9 mouse cellular contexts compared by ENCODE assay signal in the genomic region with DNA sequence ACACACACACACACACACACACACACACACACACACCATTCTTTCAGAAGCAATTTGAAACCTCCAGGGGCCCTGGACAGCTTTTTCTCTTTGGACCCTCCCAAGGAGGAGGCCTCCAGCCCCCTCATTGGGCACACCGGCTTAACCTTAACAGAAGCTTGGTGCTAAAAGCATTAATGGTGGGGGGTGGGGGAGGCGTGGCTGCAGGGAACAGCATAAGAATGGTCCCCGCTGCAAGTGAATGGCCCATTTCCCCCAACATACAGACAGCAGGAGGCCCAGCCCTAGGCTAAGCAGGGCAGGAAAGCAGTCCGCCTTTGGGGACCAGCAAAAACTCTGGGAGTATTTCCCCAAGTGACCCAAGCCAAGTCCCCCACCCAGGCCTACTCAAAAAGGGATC. TPM values are rescaled to one million over a fixed set of nuclear protein-coding genes. Genes with fewer than 3 reads are reported as not detected.
DNase-seq lines count a peak whose midpoint lies in the region; ATAC-seq and TF ChIP-seq lines count a peak whose summit lies in the region.
"Had no signal": no experiment of that assay in that cellular context is flagged by ENCODE, and none has a peak within 500 bp of the region (broad histone marks: within the 10 kb centered on the region; RNA-seq: fewer than 3 reads in every experiment).

No protein-coding gene starts in this region.

- peak overlapping the region; percentile 96; the same call in 1 of the 2 replicates for H3K4me2 ChIP-seq in kidney, embryonic 15.5 days
- H3K4me2 ChIP-seq in liver, postnatal 0 days (ENCODE audit: low read depth, low read length): no peak overlapping the region

- no peaks in the 10 kb centered on the region for H3K9me3 ChIP-seq in kidney, embryonic 15.5 days (replicated peaks)
- H3K9me3 ChIP-seq in ES-Bruce4 (replicated peaks; ENCODE audit: control insufficient read depth, insufficient read depth, low read length, poor library complexity, severe bottlenecking): no peaks in the 10 kb centered on the region
- no peaks in the 10 kb centered on the region for H3K9me3 ChIP-seq in limb, embryonic 10.5 days (replicated peaks)
- no peaks in the 10 kb centered on the region for H3K9me3 ChIP-seq in liver, postnatal 0 days (ENCODE audit: low read length)

- TF ChIP-seq CTCF in ES-Bruce4 (IDR thresholded peaks at IDR 0.05; ENCODE audit: low read depth, low read length): no peak
- TF ChIP-seq CTCF in liver, postnatal 0 days (IDR thresholded peaks at IDR 0.05; ENCODE audit: low read depth): no peak

- TF ChIP-seq EP300 in ES-Bruce4 (IDR thresholded peaks at IDR 0.05; ENCODE audit: insufficient read depth, low read depth, low read length): peak; percentile 97
- TF ChIP-seq EP300 in liver, postnatal 0 days (IDR thresholded peaks at IDR 0.05; ENCODE audit: low read depth): no peak

- H3K4me3 ChIP-seq in kidney, embryonic 15.5 days (replicated peaks): peak overlapping the region; percentile 8
- H3K4me3 ChIP-seq in ES-Bruce4 (ENCODE audit: low read depth, low read length): no peak overlapping the region
- peak overlapping the region; percentile 70; the same call in 1 of the 2 replicates for H3K4me3 ChIP-seq in limb, embryonic 10.5 days
- H3K4me3 ChIP-seq in liver, postnatal 0 days (ENCODE audit: low read depth, low read length): no peak overlapping the region

- no peak overlapping the region for H3K9ac ChIP-seq in kidney, embryonic 15.5 days
- no peak overlapping the region for H3K9ac ChIP-seq in ES-Bruce4 (ENCODE audit: low read depth, poor library complexity, severe bottlenecking)
- no peak overlapping the region for H3K9ac ChIP-seq in liver, postnatal 0 days (replicated peaks)
- H3K9ac ChIP-seq: liver, embryonic 14.5 days had no signal

- no peak for ATAC-seq in kidney, embryonic 15.5 days (replicated peaks; ENCODE audit: low FRiP score)
- no peak for ATAC-seq in liver, postnatal 0 days
- ATAC-seq: forebrain, embryonic 14.5 days had no signal

- H3K27me3 ChIP-seq in kidney, embryonic 15.5 days: peaks cover 47% of the 10 kb centered on the region
- H3K27me3 ChIP-seq in ES-Bruce4 (ENCODE audit: control insufficient read depth, insufficient read depth, low read length, poor library complexity, severe bottlenecking): no peaks in the 10 kb centered on the region
- H3K27me3 ChIP-seq in limb, embryonic 10.5 days (ENCODE audit: low read depth, poor library complexity, severe bottlenecking): peaks cover 94% of the 10 kb centered on the region
- peaks cover 54% of the 10 kb centered on the region for H3K27me3 ChIP-seq in liver, postnatal 0 days (ENCODE audit: insufficient read depth, low read length)

- DNase-seq in kidney, postnatal 10 days: no peak
- peak; percentile 97 for DNase-seq in R1 (ENCODE audit: low read depth, low spot score)
- peak; percentile 39 for DNase-seq in limb, embryonic 10.5 days (ENCODE audit: low spot score)
- no peak for DNase-seq in adrenal gland, adult (ENCODE audit: inconsistent age in 2 of 2, low spot score in 1 of 2)
- DNase-seq in liver, postnatal 0 days: no peak

- peaks cover 22% of the 10 kb centered on the region for H3K36me3 ChIP-seq in kidney, embryonic 15.5 days
- peaks cover 10% of the 10 kb centered on the region for H3K36me3 ChIP-seq in ES-Bruce4 (ENCODE audit: control insufficient read depth, insufficient read depth, low read length, poor library complexity, severe bottlenecking)
- 0 out of 2 replicates have a peak, but pooled peaks cover 2% of the 10 kb centered on the region for H3K36me3 ChIP-seq in limb, embryonic 10.5 days
- no peaks in the 10 kb centered on the region for H3K36me3 ChIP-seq in liver, postnatal 0 days (replicated peaks; ENCODE audit: insufficient read depth, low read length)

- no peak overlapping the region for H3K27ac ChIP-seq in kidney, embryonic 15.5 days
- H3K27ac ChIP-seq in ES-Bruce4 (ENCODE audit: insufficient read depth, low read length): peak overlapping the region; percentile 35
- no peak overlapping the region for H3K27ac ChIP-seq in limb, embryonic 10.5 days
- H3K27ac ChIP-seq in liver, postnatal 0 days (ENCODE audit: low read depth): no peak overlapping the region
- H3K27ac ChIP-seq: liver, embryonic 14.5 days had no signal

- H3K4me1 ChIP-seq in kidney, embryonic 15.5 days: peaks cover 75% of the 10 kb centered on the region
- H3K4me1 ChIP-seq in ES-Bruce4 (ENCODE audit: control insufficient read depth, insufficient read depth, low read length): peaks cover 9% of the 10 kb centered on the region
- peaks cover 51% of the 10 kb centered on the region for H3K4me1 ChIP-seq in limb, embryonic 10.5 days
- peaks cover 17% of the 10 kb centered on the region for H3K4me1 ChIP-seq in liver, postnatal 0 days (ENCODE audit: insufficient read depth)

- WGBS in kidney, embryonic 15.5 days: 59% methylated on average over 4 of the region's 4 CpGs
- 11% methylated on average over 4 of the region's 4 CpGs for WGBS in limb, embryonic 10.5 days
- 52% methylated on average over 4 of the region's 4 CpGs for WGBS in liver, postnatal 0 days (ENCODE audit: insufficient replicate concordance)

- TF ChIP-seq POLR2A in ES-Bruce4 (IDR thresholded peaks at IDR 0.05; ENCODE audit: insufficient read depth, low read length): no peak

RNA-seq across cellular contexts. Expression of gene Pdgfa, which starts 5.4 kb away (rescaled TPM):
- polyA plus RNA-seq in kidney, embryonic 15.5 days (2015; fragmentation: Nextera tagmentation; extraction: Ambion mirVana): 52.9 and 55.7 TPM in 2 replicates
- 48.7 and 49.5 TPM in 2 replicates for polyA plus RNA-seq in ES-Bruce4 (2011; ENCODE audit: insufficient read depth, insufficient read length, low read depth, missing spikeins)
- 26.8 and 28.8 TPM in 2 replicates for polyA plus RNA-seq in limb, embryonic 10.5 days (2016; fragmentation: Nextera tagmentation; extraction: Ambion mirVana)
- 2.5 and 2.9 TPM in 2 replicates for polyA plus RNA-seq in liver, postnatal 0 days (2015; fragmentation: Nextera tagmentation; extraction: Ambion mirVana)

Comparison
In these comparisons a context has a peak if more than half of its experiments do, and no peak if none do; other contexts are left out.
1. H3K4me3 ChIP-seq: peak in kidney, embryonic 15.5 days (single experiment) and limb, embryonic 10.5 days (single experiment); none in ES-Bruce4 (single experiment) and liver, postnatal 0 days (single experiment).
2. DNase-seq: peak in R1 (single experiment) and limb, embryonic 10.5 days (single experiment); none in kidney, postnatal 10 days (single experiment), adrenal gland, adult (0 of 2) and liver, postnatal 0 days (single experiment).